Mouse (Mus musculus) embryo, embryonic 10.5 days (tissue): Measurements from ENCODE around the gene Pla2g2e.
"Not testable (repeated sequence)": the region's sequence is repeated elsewhere in the genome, so short reads cannot be mapped to it uniquely, and the experiment has no call there.

Source experiments
- DNase-seq: peaks from one replicate; pipeline ENCODE4 v3.0.0-alpha.2; 2015; ENCODE audit warnings: low spot score

The Pla2g2e gene

DNA sequence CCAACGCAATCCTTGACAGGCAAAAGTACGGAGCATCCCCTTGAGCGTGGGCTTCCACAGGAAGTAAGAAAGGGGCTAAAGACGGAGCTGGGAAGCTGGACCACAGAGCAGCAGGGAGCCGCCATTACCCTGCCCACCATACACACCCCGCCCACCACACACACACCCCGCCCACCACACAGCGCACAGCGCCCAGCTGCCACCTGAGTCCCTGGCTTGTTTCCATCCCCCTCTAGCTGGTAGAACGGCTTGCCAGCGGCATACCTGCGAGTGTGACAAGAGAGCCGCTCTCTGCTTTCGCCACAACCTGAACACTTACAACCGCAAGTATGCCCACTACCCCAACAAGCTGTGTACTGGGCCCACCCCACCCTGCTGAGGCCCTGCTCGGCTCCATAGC is 4.4 kb downstream of the Pla2g2e start:
- DNase-seq = peak; percentile 20

DNA sequence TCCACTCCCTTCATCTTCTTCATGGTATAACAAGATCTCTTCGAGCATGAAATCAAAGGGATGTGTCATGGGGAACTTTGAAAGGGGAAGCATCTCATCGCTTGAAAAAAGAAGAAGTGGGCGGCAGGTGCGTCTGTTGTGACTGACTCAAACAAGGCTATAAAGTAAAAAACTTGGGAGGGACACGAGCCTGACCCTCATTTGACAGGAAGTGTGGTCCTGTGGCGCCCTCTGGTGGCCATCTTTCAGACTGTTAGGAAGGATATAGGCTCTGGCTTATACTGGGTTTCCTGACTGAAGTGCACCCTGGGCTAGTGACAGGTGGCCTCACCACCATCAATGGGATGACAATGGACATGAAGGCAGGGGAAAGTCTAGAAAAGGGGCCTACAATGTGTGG is 6.5 kb downstream of the Pla2g2e start:
- peak; percentile 92 for DNase-seq

- no peak for DNase-seq
Observed at GRCm38 (mm10) chr4:138889165-138889564, 11.4 kb downstream of the Pla2g2e start.

DNA sequence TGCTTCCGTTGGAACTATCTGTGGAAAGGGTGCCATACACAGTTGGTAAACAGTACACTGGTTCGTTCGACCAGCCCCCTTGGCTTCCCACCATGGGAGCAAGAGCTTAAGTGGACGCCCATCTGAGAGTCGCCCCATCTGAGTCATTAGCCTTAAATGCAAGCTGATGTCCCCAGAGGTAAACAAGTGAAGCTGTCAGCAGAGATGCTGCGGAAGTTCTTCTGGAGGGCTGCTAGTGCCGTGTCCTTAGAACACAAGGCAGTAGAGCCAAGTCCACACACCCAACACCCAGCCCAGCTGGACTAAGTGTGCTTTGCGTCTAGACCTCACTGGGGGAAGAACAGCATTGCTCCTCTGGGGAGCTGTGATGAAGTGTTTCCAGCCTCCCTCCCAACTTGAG is 11.9 kb downstream of the Pla2g2e start:
- DNase-seq = no peak

DNA sequence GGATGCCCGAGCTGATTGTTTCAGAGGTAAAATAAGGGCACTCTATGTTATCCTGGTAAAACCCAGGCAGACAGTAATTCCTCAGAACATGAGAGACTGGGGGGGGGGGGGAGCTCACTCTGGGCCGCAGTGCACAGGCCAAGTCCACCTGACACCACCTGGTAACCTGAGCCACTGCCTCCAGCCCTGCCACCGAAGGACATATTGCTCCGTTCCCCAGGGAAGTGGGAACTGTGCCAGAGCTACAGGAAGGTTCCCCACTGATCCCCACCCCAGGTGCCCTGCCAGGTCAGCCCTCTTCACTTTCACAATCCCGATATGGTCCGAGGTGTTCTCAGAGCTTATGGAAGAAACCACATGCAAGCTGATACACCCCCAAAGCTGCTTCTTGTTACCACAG is 14.9 kb downstream of the Pla2g2e start:
- no peak for DNase-seq

DNA sequence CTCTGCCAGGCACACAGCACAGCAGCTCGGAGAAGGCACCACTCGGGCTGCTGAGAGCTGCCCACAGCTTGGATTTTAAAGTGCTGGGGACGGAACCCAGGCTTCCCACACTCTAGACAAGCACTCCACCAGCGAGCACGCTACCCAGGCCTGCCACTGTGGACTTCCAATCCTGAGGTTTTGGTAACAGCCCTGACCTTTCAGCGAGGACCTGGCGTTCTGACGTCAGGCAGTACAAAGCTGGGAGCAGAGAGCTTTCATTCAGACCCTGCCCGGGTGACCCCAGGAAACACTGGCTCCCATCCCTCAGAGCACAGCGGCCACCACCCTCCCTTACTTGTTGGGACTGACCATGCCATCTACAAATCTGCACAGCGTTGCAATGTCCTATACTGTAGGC is 16.0 kb downstream of the Pla2g2e start:
- not testable (repeated sequence) for DNase-seq

DNA sequence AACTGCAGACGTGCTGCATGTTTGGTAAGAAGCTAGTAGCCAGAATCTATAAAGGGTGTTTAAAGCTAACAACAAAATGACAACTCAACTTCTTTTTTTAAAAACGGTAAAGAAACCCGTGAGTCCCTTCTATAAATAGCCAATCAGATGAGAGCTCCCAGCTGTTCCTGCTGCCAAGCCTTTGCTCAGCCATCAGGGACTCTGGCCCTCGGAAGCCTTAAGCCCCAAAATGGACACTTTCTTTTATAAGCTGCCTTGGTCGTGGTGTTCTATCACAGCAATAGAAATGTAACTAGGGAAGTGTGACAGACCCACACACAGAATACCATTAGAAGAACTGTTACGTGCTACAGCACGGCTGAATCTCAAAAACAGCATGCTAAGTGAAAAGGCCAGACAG is 21.6 kb downstream of the Pla2g2e start:
- no peak for DNase-seq

- no peak for DNase-seq
Observed at GRCm38 (mm10) chr4:138905624-138906337, 28.0 kb downstream of the Pla2g2e start.

GRCm38 (mm10) chr4:138913141-138913787 is 35.5 kb downstream of the Pla2g2e start:
- peak; percentile 31 for DNase-seq

- peak; percentile 96 for DNase-seq
Observed at GRCm38 (mm10) chr4:138913797-138914196, 36.1 kb downstream of the Pla2g2e start, which contains the start of gene Otud3. Otud3 (minus strand) TSS chr4:138913945.

DNA sequence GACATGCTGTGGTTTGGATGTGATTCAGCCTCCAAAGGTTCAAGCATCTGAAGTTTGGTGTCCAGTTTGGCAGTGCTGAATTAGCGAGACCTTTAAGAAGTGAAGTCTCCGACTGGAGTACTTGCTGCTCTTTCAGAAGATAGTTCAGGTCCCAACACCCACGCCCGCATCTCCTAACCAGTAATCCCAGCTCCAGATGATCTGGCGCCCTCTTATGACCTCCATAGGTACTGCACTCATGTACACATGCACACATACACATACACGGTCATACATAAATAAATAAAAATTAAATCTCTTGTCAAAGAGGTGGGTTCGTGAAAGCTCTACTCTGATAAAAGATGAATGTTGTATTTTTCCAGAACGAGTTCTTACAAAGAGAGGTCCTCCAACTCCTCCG is 39.5 kb downstream of the Pla2g2e start:
- DNase-seq = no peak

- DNase-seq = no peak
Observed at GRCm38 (mm10) chr4:138921254-138922130, 43.8 kb downstream of the Pla2g2e start.

DNA sequence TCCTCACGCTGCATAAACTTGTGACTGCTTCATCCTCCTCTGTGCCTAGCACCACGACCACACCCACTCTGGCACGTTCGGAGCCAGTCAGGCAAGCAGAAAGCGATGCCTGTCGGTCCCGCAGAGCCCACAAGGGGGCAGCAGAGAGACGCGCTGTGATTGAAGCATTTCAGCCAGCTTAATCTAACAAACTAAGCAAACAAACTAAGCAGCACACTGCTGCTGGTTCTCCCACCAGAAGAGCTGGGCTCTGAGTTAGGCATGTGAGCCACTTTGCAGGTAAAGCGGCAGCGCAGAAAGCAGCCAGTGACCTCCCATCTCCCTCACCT is 44.4 kb downstream of the Pla2g2e start:
- peak; percentile 96 for DNase-seq

- no peak for DNase-seq
Observed at GRCm38 (mm10) chr4:138925561-138925960, 47.8 kb downstream of the Pla2g2e start.
